Comparison of ENCODE assay signal across 11 mouse cellular contexts in the genomic region with DNA sequence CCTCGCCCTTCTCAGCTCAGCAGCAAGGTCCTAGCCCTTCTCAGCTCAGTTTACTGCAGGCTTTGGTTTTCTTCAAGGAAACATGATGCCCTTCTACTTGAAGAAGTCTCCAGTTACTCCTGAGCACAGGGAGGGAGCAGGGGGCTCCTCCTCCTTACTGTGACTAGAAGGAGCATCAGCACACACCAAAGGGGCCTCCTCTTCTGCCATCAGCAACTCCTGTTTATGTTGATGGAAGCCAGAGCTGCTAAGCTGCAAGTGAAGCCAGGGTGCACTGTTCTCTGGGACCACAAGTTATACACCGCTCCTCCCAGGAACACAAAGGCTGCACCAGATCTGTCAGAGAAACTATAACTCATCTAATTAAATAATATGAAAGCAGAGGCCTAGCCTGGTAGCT. TPM values are rescaled to one million over a fixed set of nuclear protein-coding genes. Genes with fewer than 3 reads are reported as not detected.
A peak's percentile ranks its signal among the peaks of the same experiment; 100 is the strongest.
DNase-seq lines count a peak whose midpoint lies in the region; ATAC-seq and TF ChIP-seq lines count a peak whose summit lies in the region.
"Had no signal": no experiment of that assay in that cellular context is flagged by ENCODE, and none has a peak within 500 bp of the region (broad histone marks: within the 10 kb centered on the region; RNA-seq: fewer than 3 reads in every experiment).

No protein-coding gene starts in this region.

- no peak for TF ChIP-seq CTCF in layer of hippocampus, adult 2 months (conservative IDR thresholded peaks at IDR 0.05)

- no peaks in the 10 kb centered on the region for H3K9me3 ChIP-seq in liver, embryonic 16.5 days (replicated peaks; ENCODE audit: control insufficient read depth, low read length)
- H3K9me3 ChIP-seq: midbrain, embryonic 12.5 days had no signal

- H3K27ac ChIP-seq in layer of hippocampus, adult 2 months, result peak overlapping the region; percentile 75; the same call in 1 of the 2 replicates
- H3K27ac ChIP-seq in liver, embryonic 16.5 days (ENCODE audit: low read length), result peak overlapping the region; percentile 92
- H3K27ac ChIP-seq: midbrain, embryonic 12.5 days had no signal

- H3K4me1 ChIP-seq in liver, embryonic 16.5 days (ENCODE audit: control insufficient read depth, low read depth, low read length), result peaks cover 52% of the 10 kb centered on the region
- H3K4me1 ChIP-seq: midbrain, embryonic 12.5 days had no signal

- peak; percentile 64 for DNase-seq in embryo, embryonic 10 days (ENCODE audit: low spot score)
- no peak for DNase-seq in embryo, embryonic 10.5 days (ENCODE audit: low spot score)
- DNase-seq in layer of hippocampus, adult 2 months (ENCODE audit: low spot score in 2 of 2), result no peak
- DNase-seq in layer of hippocampus, postnatal 25 days (ENCODE audit: extremely low spot score in 1 of 2, low spot score in 1 of 2), result no peak
- peak; percentile 58 for DNase-seq in forelimb bud, embryonic 11.5 days (ENCODE audit: low read depth, low spot score)
- DNase-seq in right cerebral cortex, postnatal 36 days (ENCODE audit: low spot score in 2 of 2), result no peak
- no peak for DNase-seq in layer of hippocampus, adult 8-10 months (ENCODE audit: low spot score in 2 of 2)
- DNase-seq: cerebellum, adult 11 months; right cerebral cortex, postnatal 4 days had no signal

- peak overlapping the region; percentile 61 for H3K9ac ChIP-seq in liver, embryonic 16.5 days (ENCODE audit: low read depth, low read length)
- H3K9ac ChIP-seq: midbrain, embryonic 12.5 days had no signal

- H3K36me3 ChIP-seq in liver, embryonic 16.5 days (ENCODE audit: control insufficient read depth, insufficient read depth), result no peaks in the 10 kb centered on the region
- H3K36me3 ChIP-seq: midbrain, embryonic 12.5 days had no signal

- no peaks in the 10 kb centered on the region for H3K27me3 ChIP-seq in liver, embryonic 16.5 days (ENCODE audit: control insufficient read depth, insufficient read depth, low read depth, low read length)
- H3K27me3 ChIP-seq: midbrain, embryonic 12.5 days had no signal

- H3K4me3 ChIP-seq in layer of hippocampus, adult 2 months, result no peak overlapping the region
- H3K4me3 ChIP-seq in liver, embryonic 16.5 days (ENCODE audit: low read depth, low read length), result peak overlapping the region; percentile 9; the same call in 1 of the 2 replicates
- H3K4me3 ChIP-seq: midbrain, embryonic 12.5 days had no signal

- 49% methylated on average over 2 of the region's 2 CpGs for WGBS in liver, embryonic 16.5 days (ENCODE audit: insufficient replicate concordance)

- peak overlapping the region; percentile 63 for H3K4me2 ChIP-seq in liver, embryonic 16.5 days (ENCODE audit: low read depth, low read length)
- H3K4me2 ChIP-seq: midbrain, embryonic 12.5 days had no signal

- ATAC-seq in liver, embryonic 16.5 days (ENCODE audit: low read depth), result no peak

RNA-seq across cellular contexts. Expression of a gene that starts 34.4 kb away (rescaled TPM):
- total RNA-seq in layer of hippocampus, adult 2 months (2021), result 10 to 100 TPM; 25.9 to 27.4 TPM
- total RNA-seq in layer of hippocampus, postnatal 25 days (2021), result 10 to 100 TPM; 25.6 to 29.0 TPM
- polyA plus RNA-seq in liver, embryonic 16.5 days (2015; fragmentation: Nextera tagmentation; extraction: Ambion mirVana), result 10.5 and 12.0 TPM in 2 replicates
- 10 to 100 TPM; 23.7 to 38.8 (median 30.1) TPM for total RNA-seq in layer of hippocampus, adult 8-10 months (2022)

Comparison
In these comparisons a context has a peak if more than half of its experiments do, and no peak if none do; other contexts are left out.
1. DNase-seq: peak in embryo, embryonic 10 days (single experiment) and forelimb bud, embryonic 11.5 days (single experiment); none in embryo, embryonic 10.5 days (single experiment), layer of hippocampus, adult 2 months (0 of 2), layer of hippocampus, postnatal 25 days (0 of 2), right cerebral cortex, postnatal 36 days (0 of 2) and layer of hippocampus, adult 8-10 months (0 of 2).